Mouse (Mus musculus): Measurements from ENCODE around the gene Ppdpf. TPM values are rescaled to one million over a fixed set of nuclear protein-coding genes. Genes with fewer than 3 reads are reported as not detected.
"Not testable (repeated sequence)": the region's sequence is repeated elsewhere in the genome, so short reads cannot be mapped to it uniquely, and the experiment has no call there.

Ppdpf gene
- polyA plus RNA-seq, 1 experiment from 2014 or later: 330 TPM

GRCm38 (mm10) chr2:181174646-181175045 is 12.4 kb upstream of the Ppdpf start:
- Histone ChIP-seq H3K36me3 (no peaks in the 10 kb centered on the region), H3K27me3 (no peaks in the 10 kb centered on the region), H3K9ac (no peak overlapping the region), H3K4me2 (no peak overlapping the region), H3K9me3 (replicated peaks) (0 out of 2 replicates have a peak, but pooled peaks cover 1% of the 10 kb centered on the region), H3K4me3 (replicated peaks) (no peak overlapping the region), H3K4me1 (no peaks in the 10 kb centered on the region), H3K27ac (no peak overlapping the region)
- ATAC-seq (replicated peaks; ENCODE audit: low FRiP score): no peak
- WGBS: 77% methylated on average over 3 of the region's 3 CpGs

- WGBS: 77% methylated on average over 3 of the region's 3 CpGs
- ATAC-seq (replicated peaks; ENCODE audit: low FRiP score): no peak
- Histone ChIP-seq H3K9me3 (replicated peaks) (no peaks in the 10 kb centered on the region), H3K4me1 (no peaks in the 10 kb centered on the region), H3K9ac (no peak overlapping the region), H3K4me3 (replicated peaks) (no peak overlapping the region), H3K36me3 (no peaks in the 10 kb centered on the region), H3K27me3 (no peaks in the 10 kb centered on the region), H3K27ac (no peak overlapping the region), H3K4me2 (no peak overlapping the region)
Observed at GRCm38 (mm10) chr2:181178015-181178414, 9.0 kb upstream of the Ppdpf start.

- no peaks in the 10 kb centered on the region for H3K27me3 ChIP-seq
- H3K4me3 ChIP-seq (replicated peaks): no peak overlapping the region
- no peak overlapping the region for H3K9ac ChIP-seq
- no peaks in the 10 kb centered on the region for H3K36me3 ChIP-seq
- no peak for ATAC-seq (replicated peaks; ENCODE audit: low FRiP score)
- H3K27ac ChIP-seq: no peak overlapping the region
- no peaks in the 10 kb centered on the region for H3K4me1 ChIP-seq
- 83% methylated on average over 5 of the region's 5 CpGs for WGBS
- no peak overlapping the region for H3K4me2 ChIP-seq
- H3K9me3 ChIP-seq (replicated peaks): no peaks in the 10 kb centered on the region
Observed at GRCm38 (mm10) chr2:181178471-181178870, 8.6 kb upstream of the Ppdpf start.

- no peak overlapping the region for H3K4me3 ChIP-seq (replicated peaks)
- no peaks in the 10 kb centered on the region for H3K9me3 ChIP-seq (replicated peaks)
- no peak overlapping the region for H3K9ac ChIP-seq
- H3K36me3 ChIP-seq: no peaks in the 10 kb centered on the region
- H3K4me2 ChIP-seq: no peak overlapping the region
- 61% methylated on average over 6 of the region's 6 CpGs for WGBS
- no peaks in the 10 kb centered on the region for H3K27me3 ChIP-seq
- no peaks in the 10 kb centered on the region for H3K4me1 ChIP-seq
- no peak for ATAC-seq (replicated peaks; ENCODE audit: low FRiP score)
- no peak overlapping the region for H3K27ac ChIP-seq
Observed at GRCm38 (mm10) chr2:181180898-181181297, 6.1 kb upstream of the Ppdpf start.

- Histone ChIP-seq H3K4me1 (peaks cover 12% of the 10 kb centered on the region), H3K4me3 (replicated peaks) (peak overlapping the region; percentile 81), H3K27ac (peak overlapping the region; percentile 96), H3K36me3 (peaks cover 16% of the 10 kb centered on the region), H3K4me2 (peak overlapping the region; percentile 88), H3K27me3 (no peaks in the 10 kb centered on the region), H3K9ac (peak overlapping the region; percentile 87), H3K9me3 (replicated peaks) (no peaks in the 10 kb centered on the region)
- WGBS: under 1% methylated on average over 14 of the region's 14 CpGs
- ATAC-seq (replicated peaks; ENCODE audit: low FRiP score): peak; percentile 84
Observed at GRCm38 (mm10) chr2:181186635-181187034, 412 bp upstream of the Ppdpf start.

- ATAC-seq (replicated peaks; ENCODE audit: low FRiP score): no peak
- H3K4me3 ChIP-seq (replicated peaks): peak overlapping the region; percentile 81
- H3K36me3 ChIP-seq: peaks cover 16% of the 10 kb centered on the region
- H3K27ac ChIP-seq: peak overlapping the region; percentile 82
- 52% methylated on average over 2 of the region's 2 CpGs for WGBS
- no peaks in the 10 kb centered on the region for H3K9me3 ChIP-seq (replicated peaks)
- H3K4me2 ChIP-seq: peak overlapping the region; percentile 88
- H3K9ac ChIP-seq: no peak overlapping the region
- peaks cover 12% of the 10 kb centered on the region for H3K4me1 ChIP-seq
- no peaks in the 10 kb centered on the region for H3K27me3 ChIP-seq
Observed at GRCm38 (mm10) chr2:181188681-181189080, 1.6 kb downstream of the Ppdpf start.

GRCm38 (mm10) chr2:181189321-181189720 is 2.3 kb downstream of the Ppdpf start:
- 88% methylated on average over 1 of the region's 1 CpGs for WGBS
- Histone ChIP-seq H3K27me3 (no peaks in the 10 kb centered on the region), H3K4me1 (peaks cover 12% of the 10 kb centered on the region), H3K9ac (no peak overlapping the region), H3K4me2 (no peak overlapping the region), H3K27ac (peak overlapping the region; percentile 82; the same call in 1 of the 2 replicates), H3K9me3 (replicated peaks) (no peaks in the 10 kb centered on the region), H3K36me3 (peaks cover 16% of the 10 kb centered on the region), H3K4me3 (replicated peaks) (no peak overlapping the region)
- ATAC-seq (replicated peaks; ENCODE audit: low FRiP score): no peak

- not testable (repeated sequence) for H3K27me3 ChIP-seq; ATAC-seq (replicated peaks; ENCODE audit: low FRiP score); H3K9ac ChIP-seq; H3K4me2 ChIP-seq; H3K9me3 ChIP-seq (replicated peaks); H3K4me3 ChIP-seq (replicated peaks); H3K27ac ChIP-seq
- Histone ChIP-seq H3K4me1 (peaks cover 12% of the 10 kb centered on the region), H3K36me3 (peaks cover 16% of the 10 kb centered on the region)
- WGBS: 76% methylated on average over 4 of the region's 4 CpGs
Observed at GRCm38 (mm10) chr2:181191385-181191784, 4.3 kb downstream of the Ppdpf start.

- WGBS: 69% methylated on average over 4 of the region's 4 CpGs
- no peak overlapping the region for H3K27ac ChIP-seq
Observed at GRCm38 (mm10) chr2:181191936-181192335, 4.9 kb downstream of the Ppdpf start.

GRCm38 (mm10) chr2:181193044-181193443 is 6.0 kb downstream of the Ppdpf start:
- no peaks in the 10 kb centered on the region for H3K9me3 ChIP-seq (replicated peaks)
- H3K4me2 ChIP-seq: no peak overlapping the region
- H3K4me3 ChIP-seq (replicated peaks): no peak overlapping the region
- peaks cover 11% of the 10 kb centered on the region for H3K4me1 ChIP-seq
- no peaks in the 10 kb centered on the region for H3K27me3 ChIP-seq
- WGBS: 72% methylated on average over 3 of the region's 3 CpGs
- H3K27ac ChIP-seq: no peak overlapping the region
- H3K9ac ChIP-seq: no peak overlapping the region
- no peak for ATAC-seq (replicated peaks; ENCODE audit: low FRiP score)
- peaks cover 16% of the 10 kb centered on the region for H3K36me3 ChIP-seq

More at GRCm38 (mm10) chr2:181191936-181192335, 4.9 kb downstream of the Ppdpf start:
- Histone ChIP-seq H3K9ac (no peak overlapping the region), H3K27me3 (no peaks in the 10 kb centered on the region), H3K36me3 (peaks cover 16% of the 10 kb centered on the region), H3K4me3 (replicated peaks) (no peak overlapping the region), H3K4me1 (peaks cover 12% of the 10 kb centered on the region), H3K4me2 (no peak overlapping the region), H3K9me3 (replicated peaks) (no peaks in the 10 kb centered on the region)
- no peak for ATAC-seq (replicated peaks; ENCODE audit: low FRiP score)

GRCm38 (mm10) chr2:181196628-181197300 is 9.7 kb downstream of the Ppdpf start:
- Histone ChIP-seq H3K9me3 (replicated peaks) (no peaks in the 10 kb centered on the region), H3K4me3 (replicated peaks) (no peak overlapping the region), H3K36me3 (no peaks in the 10 kb centered on the region), H3K4me1 (no peaks in the 10 kb centered on the region), H3K27ac (no peak overlapping the region), H3K9ac (no peak overlapping the region), H3K4me2 (no peak overlapping the region), H3K27me3 (no peaks in the 10 kb centered on the region)
- 83% methylated on average over 4 of the region's 4 CpGs for WGBS
- ATAC-seq (replicated peaks; ENCODE audit: low FRiP score): no peak

GRCm38 (mm10) chr2:181201606-181202005 is 14.6 kb downstream of the Ppdpf start:
- no peak for ATAC-seq (replicated peaks; ENCODE audit: low FRiP score)
- Histone ChIP-seq H3K9me3 (replicated peaks) (no peaks in the 10 kb centered on the region), H3K36me3 (no peaks in the 10 kb centered on the region), H3K4me1 (no peaks in the 10 kb centered on the region), H3K9ac (no peak overlapping the region), H3K27ac (no peak overlapping the region), H3K27me3 (no peaks in the 10 kb centered on the region), H3K4me3 (replicated peaks) (no peak overlapping the region), H3K4me2 (no peak overlapping the region)
- 71% methylated on average over 3 of the region's 3 CpGs for WGBS

GRCm38 (mm10) chr2:181202422-181202821 is 15.4 kb downstream of the Ppdpf start, which contains the start of gene Ptk6:
Gene Ptk6 (minus strand): TSS chr2:181202789.
- ATAC-seq (replicated peaks; ENCODE audit: low FRiP score): no peak
- no peak within 1 kb of the TSS for H3K27ac ChIP-seq
- H3K4me2 ChIP-seq: no peak within 1 kb of the TSS
- no peaks in the 10 kb centered on the region for H3K4me1 ChIP-seq
- no peak within 1 kb of the TSS for H3K4me3 ChIP-seq (replicated peaks)
- no peaks in the 10 kb centered on the region for H3K9me3 ChIP-seq (replicated peaks)
- H3K36me3 ChIP-seq: no peaks in the 10 kb centered on the region
- WGBS: 90% methylated on average over 3 of the region's 3 CpGs
- H3K27me3 ChIP-seq: no peaks in the 10 kb centered on the region
- H3K9ac ChIP-seq: no peak within 1 kb of the TSS
